Mouse (Mus musculus): ENCODE measurements around the gene Dppa3.

DNA sequence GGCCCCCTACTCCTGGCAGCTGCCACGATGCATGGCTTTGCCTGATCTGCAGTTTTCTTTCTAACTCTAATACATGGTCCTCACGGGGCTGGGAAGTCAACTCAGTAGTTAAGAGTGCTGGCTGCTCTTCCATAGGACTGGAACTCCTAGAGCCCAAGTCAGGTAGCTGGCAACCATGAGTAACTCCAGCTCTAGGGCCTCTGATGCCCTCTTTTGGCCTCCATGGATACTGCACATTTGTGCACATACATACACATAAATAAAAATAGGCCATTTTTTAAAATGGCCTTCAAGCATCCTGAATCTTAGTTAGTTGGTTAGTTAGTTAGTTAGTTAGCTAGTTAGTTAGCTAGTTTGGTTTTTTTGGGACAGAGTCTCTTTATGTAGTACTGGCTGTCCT lies 33.3 kb upstream of the Dppa3 start:
- no peak for TF ChIP-seq GATA1 (IDR thresholded peaks at IDR 0.05; ENCODE audit: borderline replicate concordance, low read length)
- TF ChIP-seq FLI1 (IDR thresholded peaks at IDR 0.05; ENCODE audit: low read length), result no peak

Measured in megakaryocyte, embryonic 14.5 days (primary cell).